Mouse (Mus musculus) intestine, embryonic 14.5 days (tissue): Measurements from ENCODE around the gene Tprn. TPM values are rescaled to one million over a fixed set of nuclear protein-coding genes. Genes with fewer than 3 reads are reported as not detected.

ENCODE experiments used
- ATAC-seq: fragments of 200-750 bp; cut with Nextera tagmentation; replicated peaks from 2 replicates; pipeline ENCODE4 v1.8.0; 2017; ENCODE audit warnings: low read depth, moderate number of reproducible peaks, moderate TSS enrichment, moderate library complexity; ENCODE audit not compliant: low FRiP score, low TSS enrichment
- DNase-seq: peaks from one replicate; pipeline ENCODE4 v3.0.0-alpha.2; 2018; ENCODE audit warnings: low spot score
- H3K27ac ChIP-seq: fragments of 300-500 bp; sonication (generic); 2 replicates; pipeline ENCODE4 v1.5.1; 2014; ENCODE audit warnings: low read depth, mild to moderate bottlenecking, control low read depth
- H3K27me3 ChIP-seq: fragments of 300-500 bp; sonication (generic); replicated peaks from 2 replicates; pipeline ENCODE4 v1.6.1; 2014; ENCODE audit warnings: low read length, control low read depth; ENCODE audit not compliant: control insufficient read depth, insufficient read depth
- H3K36me3 ChIP-seq: fragments of 300-500 bp; sonication (generic); 2 replicates; pipeline ENCODE4 v1.6.1; 2014; ENCODE audit warnings: low read length, control low read depth; ENCODE audit not compliant: control insufficient read depth, insufficient read depth
- H3K4me1 ChIP-seq: fragments of 300-500 bp; sonication (generic); replicated peaks from 2 replicates; pipeline ENCODE4 v1.6.1; 2014; ENCODE audit warnings: low read length, control low read depth, mixed read lengths; ENCODE audit not compliant: control insufficient read depth, insufficient read depth
- H3K4me2 ChIP-seq: fragments of 300-500 bp; sonication (generic); 2 replicates; pipeline ENCODE4 v1.6.1; 2014; ENCODE audit warnings: low read length
- H3K4me3 ChIP-seq: fragments of 300-500 bp; sonication (generic); 2 replicates; pipeline ENCODE4 v1.5.1; 2014; ENCODE audit warnings: low read depth, low read length, control low read depth, mixed read lengths
- H3K9ac ChIP-seq: fragments of 300-500 bp; sonication (generic); 2 replicates; pipeline ENCODE4 v1.6.1; 2014; ENCODE audit warnings: mild to moderate bottlenecking, low read length
- H3K9me3 ChIP-seq: fragments of 300-500 bp; sonication (generic); 2 replicates; pipeline ENCODE4 v1.6.1; 2016; ENCODE audit warnings: low read length, control low read depth; ENCODE audit not compliant: control insufficient read depth
- WGBS: fragments of 180-500 bp; shearing (Covaris S2); extraction: QIAGEN DNeasy Blood & Tissue Kit; methylation state at CpG from one replicate; pipeline ENCODE4 v1.1.7; 2014; 5-methylcytosine and 5-hydroxymethylcytosine counted together
- polyA plus RNA-seq: library from polyadenylated mRNA; unstranded; fragments of >200 nt; fragmentation: Nextera tagmentation; extraction: Ambion mirVana; gene quantifications from 2 replicates; pipeline ENCODE4 v1.2.1, GENCODE M21; 2014

The Tprn gene
- polyA plus RNA-seq, 1 experiment from 2014 or later = 7.8 TPM

DNA sequence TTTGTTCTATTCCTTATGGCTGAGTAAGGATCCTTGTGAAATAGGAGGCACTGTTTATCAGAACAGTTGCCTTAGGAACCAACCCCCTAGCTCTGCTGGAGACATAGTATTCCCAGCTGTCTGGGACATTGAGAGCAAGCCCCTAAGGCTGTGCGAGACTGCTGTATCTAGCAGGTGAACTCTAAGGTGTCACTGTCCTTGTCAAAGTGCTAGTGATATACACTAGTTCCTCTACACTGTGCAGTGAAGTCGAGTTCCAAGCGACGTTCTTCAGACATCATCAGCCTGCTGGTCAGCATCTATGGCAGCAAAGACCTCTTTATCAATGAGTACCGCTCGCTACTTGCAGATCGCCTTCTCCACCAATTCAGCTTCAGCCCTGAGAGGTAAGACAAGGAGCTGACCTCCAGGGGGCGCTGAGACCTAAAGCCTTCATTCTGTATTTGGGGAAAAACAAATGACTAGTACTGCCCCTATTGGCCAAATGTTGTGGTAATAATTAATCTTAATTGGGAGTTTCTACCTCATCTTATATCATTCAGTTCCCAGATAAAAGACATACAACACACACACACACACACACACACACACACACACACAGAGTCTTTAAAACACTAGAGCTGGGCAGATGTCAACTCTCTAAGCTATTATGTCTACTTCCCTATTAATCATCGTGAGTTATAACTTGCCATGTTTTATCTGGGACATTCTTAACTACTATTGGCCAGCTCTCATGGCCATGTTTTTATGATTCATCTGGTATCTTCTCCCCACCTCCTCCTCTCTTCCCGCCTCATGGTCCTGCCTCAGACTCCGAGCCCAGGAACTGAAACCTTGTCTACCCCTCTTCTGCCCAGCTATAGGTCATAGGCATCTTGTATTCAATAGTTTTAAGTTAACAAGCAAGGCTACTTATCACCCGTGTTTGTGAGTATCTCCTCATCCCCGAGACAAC lies 16.8 kb downstream of the Tprn start:
- DNase-seq = peak; percentile 93
- H3K27me3 ChIP-seq = no peaks in the 10 kb centered on the region
- H3K27ac ChIP-seq = no peak overlapping the region
- no peaks in the 10 kb centered on the region for H3K9me3 ChIP-seq
- ATAC-seq = no peak
- H3K9ac ChIP-seq = no peak overlapping the region
- H3K36me3 ChIP-seq = peaks cover 95% of the 10 kb centered on the region
- no peaks in the 10 kb centered on the region for H3K4me1 ChIP-seq
- no peak overlapping the region for H3K4me3 ChIP-seq
- 65% methylated on average over 13 of the region's 13 CpGs for WGBS
- H3K4me2 ChIP-seq = no peak overlapping the region

GRCm38 (mm10) chr2:25285551-25285950 lies 23.1 kb downstream of the Tprn start:
- peaks cover 28% of the 10 kb centered on the region for H3K27me3 ChIP-seq
- 87% methylated on average over 2 of the region's 2 CpGs for WGBS
- no peaks in the 10 kb centered on the region for H3K4me1 ChIP-seq
- H3K4me3 ChIP-seq = no peak overlapping the region
- H3K36me3 ChIP-seq = peaks cover 52% of the 10 kb centered on the region
- no peak overlapping the region for H3K27ac ChIP-seq
- ATAC-seq (no peak), DNase-seq (no peak)
- H3K9me3 ChIP-seq = no peaks in the 10 kb centered on the region
- no peak overlapping the region for H3K9ac ChIP-seq
- no peak overlapping the region for H3K4me2 ChIP-seq

DNA sequence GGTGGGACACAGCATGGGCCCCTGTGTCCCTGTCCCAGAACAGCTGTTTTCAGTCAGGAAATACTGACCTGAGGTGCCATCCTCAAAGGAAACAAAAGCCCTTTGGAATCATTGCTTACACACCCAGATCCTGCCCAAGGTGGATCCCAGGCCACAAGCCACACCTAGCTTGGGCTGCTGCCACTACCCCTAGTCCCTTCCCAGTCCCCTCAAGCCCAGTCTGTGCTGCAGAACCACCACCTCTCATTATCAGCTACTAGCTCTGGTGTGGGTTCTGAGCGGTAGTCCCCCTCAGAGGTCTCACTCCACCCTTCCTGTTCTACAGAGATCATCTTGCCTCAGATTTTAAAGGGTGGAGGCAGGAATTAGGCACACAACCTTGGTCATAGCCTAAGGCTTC lies 23.9 kb downstream of the Tprn start:
- DNase-seq (no peak), ATAC-seq (no peak)
- Histone ChIP-seq H3K27ac (peak overlapping the region; percentile 2; the same call in 1 of the 2 replicates), H3K4me3 (no peak overlapping the region), H3K4me1 (no peaks in the 10 kb centered on the region), H3K4me2 (no peak overlapping the region), H3K9ac (no peak overlapping the region), H3K9me3 (no peaks in the 10 kb centered on the region), H3K27me3 (peaks cover 36% of the 10 kb centered on the region), H3K36me3 (peaks cover 45% of the 10 kb centered on the region)
- WGBS = 79% methylated on average over 1 of the region's 1 CpGs

GRCm38 (mm10) chr2:25286837-25287636 lies 24.6 kb downstream of the Tprn start:
- WGBS = 54% methylated on average over 7 of the region's 7 CpGs
- no peak overlapping the region for H3K9ac ChIP-seq
- peak overlapping the region; percentile 2; the same call in 1 of the 2 replicates for H3K27ac ChIP-seq
- DNase-seq (no peak), ATAC-seq (0 out of 2 replicates have a peak, but pooled peaks have one; percentile 37)
- no peak overlapping the region for H3K4me3 ChIP-seq
- H3K27me3 ChIP-seq = peaks cover 43% of the 10 kb centered on the region
- peaks cover 2% of the 10 kb centered on the region; the same call in 1 of the 2 replicates for H3K4me1 ChIP-seq
- peaks cover 41% of the 10 kb centered on the region for H3K36me3 ChIP-seq
- no peaks in the 10 kb centered on the region for H3K9me3 ChIP-seq
- H3K4me2 ChIP-seq = no peak overlapping the region

GRCm38 (mm10) chr2:25287927-25288649 lies 25.7 kb downstream of the Tprn start, which contains the start of gene Tmem210:
Gene Tmem210, plus strand, starts transcription at chr2:25288145.
- WGBS = 79% methylated on average over 6 of the region's 6 CpGs
- Histone ChIP-seq H3K4me3 (no peak within 1 kb of the TSS), H3K4me2 (no peak within 1 kb of the TSS), H3K9ac (no peak within 1 kb of the TSS), H3K36me3 (peaks cover 31% of the 10 kb centered on the region), H3K9me3 (no peaks in the 10 kb centered on the region), H3K27me3 (peaks cover 51% of the 10 kb centered on the region), H3K27ac (no peak within 1 kb of the TSS), H3K4me1 (peaks cover 9% of the 10 kb centered on the region; the same call in 1 of the 2 replicates)
- ATAC-seq = no peak
- DNase-seq = no peak

DNA sequence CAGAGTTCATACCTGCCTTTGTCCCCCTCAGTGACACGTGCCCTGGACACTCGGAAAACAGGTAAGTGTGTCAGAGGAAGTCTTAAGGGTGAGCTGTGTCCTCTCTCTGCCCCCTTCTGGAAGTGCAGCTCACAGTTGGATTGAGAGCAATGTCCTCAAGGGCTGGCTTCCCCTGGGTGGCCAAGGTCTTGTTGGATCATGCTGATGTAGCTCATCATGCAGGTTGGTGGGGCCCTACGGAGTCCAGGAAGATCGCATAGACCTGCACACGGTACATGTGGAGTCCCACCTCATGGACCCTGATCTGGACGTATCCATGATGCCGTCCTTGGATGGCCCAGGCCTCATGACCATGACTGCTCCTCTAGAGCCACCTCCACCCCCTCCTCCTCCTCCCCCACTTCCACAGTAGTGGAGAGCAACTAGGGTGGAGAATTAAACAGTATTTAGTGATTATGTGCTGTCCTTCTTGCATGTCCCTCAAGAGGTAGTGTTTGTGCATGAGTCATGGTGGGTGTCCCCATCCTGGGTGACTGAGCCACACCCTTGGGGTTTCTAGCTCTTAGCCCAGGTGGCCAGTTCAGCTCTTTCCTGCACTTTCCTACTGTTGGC lies 26.4 kb downstream of the Tprn start:
- Histone ChIP-seq H3K4me2 (no peak overlapping the region), H3K27me3 (peaks cover 55% of the 10 kb centered on the region), H3K4me3 (no peak overlapping the region), H3K9ac (no peak overlapping the region), H3K4me1 (peaks cover 9% of the 10 kb centered on the region; the same call in 1 of the 2 replicates), H3K27ac (no peak overlapping the region), H3K9me3 (no peaks in the 10 kb centered on the region), H3K36me3 (peaks cover 23% of the 10 kb centered on the region)
- no peak for ATAC-seq
- WGBS = 77% methylated on average over 7 of the region's 7 CpGs
- DNase-seq = no peak

- H3K9me3 ChIP-seq = no peaks in the 10 kb centered on the region
- H3K27me3 ChIP-seq = peaks cover 59% of the 10 kb centered on the region
- H3K9ac ChIP-seq = no peak within 1 kb of the TSS
- peaks cover 15% of the 10 kb centered on the region for H3K36me3 ChIP-seq
- DNase-seq = no peak
- no peak within 1 kb of the TSS for H3K4me3 ChIP-seq
- no peak within 1 kb of the TSS for H3K27ac ChIP-seq
- no peak for ATAC-seq
- 12% methylated on average over 11 of the region's 11 CpGs for WGBS
- H3K4me2 ChIP-seq = peak within 1 kb of the TSS; percentile 15; the same call in 1 of the 2 replicates
- H3K4me1 ChIP-seq = peaks cover 9% of the 10 kb centered on the region; the same call in 1 of the 2 replicates
These were observed 27.2 kb downstream of the Tprn start, which contains the start of gene Lrrc26 for GRCm38 (mm10) chr2:25289651-25290050. Gene Lrrc26, plus strand, starts transcription at chr2:25289915.
